Mouse (Mus musculus) Muller cell, postnatal 12 days (primary cell): ENCODE measurements at regions not wholly inside any gene's neighbourhood (a gene's known extent, or its start where the extent isn't known, plus 50 kb on each side); places are given as distances from the start of the nearest gene placed in this dataset.

Source experiments
- DNase-seq: peaks from one replicate; pipeline ENCODE4 v3.0.0-alpha.2; 2015; ENCODE audit errors: inconsistent ontology term

GRCm38 (mm10) chrX:23499320-23499719 is 134.4 kb upstream of the Klhl13 start:
- DNase-seq, result no peak

GRCm38 (mm10) chrX:23495199-23495598 is 130.3 kb upstream of the Klhl13 start:
- no peak for DNase-seq

- no peak for DNase-seq
Measured at GRCm38 (mm10) chrX:23476868-23477267, 112.0 kb upstream of the Klhl13 start.

GRCm38 (mm10) chrX:23466031-23466430 is 101.1 kb upstream of the Klhl13 start:
- peak; percentile 63 for DNase-seq

- no peak for DNase-seq
Measured at GRCm38 (mm10) chrX:23453616-23454015, 88.7 kb upstream of the Klhl13 start.

- DNase-seq, result no peak
Measured at GRCm38 (mm10) chrX:23422746-23423145, 57.9 kb upstream of the Klhl13 start.

- DNase-seq, result no peak
Measured at GRCm38 (mm10) chrX:23417525-23417924, 52.6 kb upstream of the Klhl13 start.
